Mouse (Mus musculus): ENCODE data around the gene Tuft1.
"Not testable (repeated sequence)": the region's sequence is repeated elsewhere in the genome, so short reads cannot be mapped to it uniquely, and the experiment has no call there.

Gene Tuft1

DNA sequence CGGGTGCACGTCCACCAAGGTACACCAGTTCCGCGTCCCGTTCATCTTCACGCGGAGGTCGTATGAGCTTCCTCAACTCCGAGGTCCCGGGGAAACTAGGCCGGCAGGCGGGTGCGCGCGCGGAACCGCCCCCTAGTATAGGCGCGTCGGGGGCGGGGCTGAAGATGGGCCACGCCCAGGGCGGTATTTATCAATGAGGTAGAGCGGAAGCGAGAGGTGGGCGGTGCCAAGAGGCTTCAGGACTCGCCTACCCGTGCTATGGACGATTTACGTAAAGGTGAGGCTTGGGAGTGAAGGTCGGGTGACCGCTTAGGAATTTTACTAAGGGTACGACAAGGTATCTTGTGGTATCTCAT is at the start of gene Tuft1:
Tuft1 (minus strand) TSS at position 133 of the 356 bp plus-strand sequence.
- peak; percentile 71 for DNase-seq (ENCODE audit: low spot score)

DNA sequence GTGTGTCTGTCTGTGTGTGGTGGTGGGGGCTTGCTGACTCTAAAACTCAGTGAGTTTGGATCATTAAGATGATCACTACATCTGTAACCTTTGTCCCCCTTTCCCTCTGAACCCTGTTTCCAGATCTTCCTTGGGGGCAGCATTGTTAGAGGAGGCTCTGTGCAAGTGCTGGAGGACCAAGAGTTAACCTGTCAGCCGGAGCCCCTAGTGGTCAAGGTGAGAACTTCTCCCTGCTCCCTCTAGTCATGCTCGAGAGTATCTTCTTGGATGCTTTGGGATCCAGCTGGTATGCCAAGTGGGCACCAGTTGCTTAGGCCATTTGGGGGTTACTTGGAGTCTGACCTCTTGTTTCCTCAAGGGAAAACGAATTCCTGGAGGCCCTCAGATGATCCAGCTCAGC is 44.7 kb upstream of the Tuft1 start:
- not testable (repeated sequence) for DNase-seq (ENCODE audit: low spot score)

DNA sequence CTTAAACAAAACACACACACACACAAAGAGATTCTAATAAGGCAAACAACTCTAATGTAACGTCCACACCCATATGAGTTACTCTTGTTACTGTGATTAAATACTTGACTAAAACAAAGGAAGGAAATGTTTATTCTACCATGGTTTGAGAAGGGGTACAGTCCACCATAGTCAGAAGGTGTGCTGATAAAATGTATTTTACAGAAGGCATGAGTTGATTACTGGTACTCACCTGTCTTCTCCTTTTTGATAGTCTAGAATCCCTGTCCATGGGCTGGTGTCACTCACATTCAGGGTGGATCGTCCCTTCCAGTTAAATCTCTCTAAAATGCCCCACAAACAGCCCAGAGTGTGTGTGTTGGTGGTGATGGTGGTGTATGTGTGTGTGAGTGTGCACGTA is 44.2 kb upstream of the Tuft1 start:
- no peak for DNase-seq (ENCODE audit: low spot score)

DNA sequence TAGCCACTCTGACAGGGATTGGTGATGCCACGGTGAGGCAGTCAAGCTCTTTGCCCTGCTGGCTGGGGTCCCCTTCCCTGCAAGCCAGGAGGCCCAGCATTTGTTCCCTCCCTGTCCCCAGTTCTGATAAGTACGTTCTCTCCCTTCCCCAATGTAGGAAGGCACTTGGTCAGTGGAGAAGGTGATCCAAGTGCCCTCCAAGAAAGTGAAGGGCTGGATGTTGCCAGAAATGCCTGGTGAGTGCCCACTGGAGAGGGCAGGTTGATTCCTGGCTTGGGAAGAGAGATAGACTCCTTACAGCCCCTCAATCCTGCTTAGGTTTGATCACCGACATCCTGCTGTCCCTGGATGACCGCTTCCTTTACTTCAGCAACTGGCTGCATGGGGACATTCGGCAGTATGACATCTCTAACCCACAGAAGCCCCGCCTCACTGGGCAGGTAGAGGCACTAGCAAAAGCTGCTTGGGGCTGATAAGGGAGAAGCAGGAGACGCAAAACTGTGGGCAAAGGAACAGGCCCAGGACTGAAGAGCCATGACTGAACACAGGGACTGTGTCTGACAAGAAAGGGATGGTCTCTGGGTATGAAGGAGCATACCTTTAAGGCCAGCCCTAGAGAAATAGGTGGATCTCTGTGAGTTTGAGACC is 43.6 kb upstream of the Tuft1 start:
- not testable (repeated sequence) for DNase-seq (ENCODE audit: low spot score)

DNA sequence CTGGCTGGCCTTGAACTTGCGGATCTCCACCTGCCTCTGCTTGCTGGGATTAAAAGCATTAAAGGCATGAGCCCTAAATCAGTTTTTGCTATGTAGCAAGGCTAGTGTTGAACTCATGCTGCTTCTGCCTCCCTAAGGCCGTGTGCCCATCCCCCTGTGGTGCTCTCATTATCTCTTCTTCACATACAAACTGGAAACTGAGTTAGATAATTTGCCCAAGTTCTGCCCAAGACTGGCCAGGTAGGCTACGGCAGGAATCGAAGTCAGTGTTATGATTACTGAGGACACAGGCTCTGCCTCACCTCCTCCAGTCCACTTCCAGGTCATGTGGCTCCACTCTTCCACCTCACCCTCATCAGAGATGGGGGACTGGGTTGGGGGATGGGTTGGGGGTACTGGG is 37.6 kb upstream of the Tuft1 start:
- DNase-seq (ENCODE audit: low spot score) = not testable (repeated sequence)

DNA sequence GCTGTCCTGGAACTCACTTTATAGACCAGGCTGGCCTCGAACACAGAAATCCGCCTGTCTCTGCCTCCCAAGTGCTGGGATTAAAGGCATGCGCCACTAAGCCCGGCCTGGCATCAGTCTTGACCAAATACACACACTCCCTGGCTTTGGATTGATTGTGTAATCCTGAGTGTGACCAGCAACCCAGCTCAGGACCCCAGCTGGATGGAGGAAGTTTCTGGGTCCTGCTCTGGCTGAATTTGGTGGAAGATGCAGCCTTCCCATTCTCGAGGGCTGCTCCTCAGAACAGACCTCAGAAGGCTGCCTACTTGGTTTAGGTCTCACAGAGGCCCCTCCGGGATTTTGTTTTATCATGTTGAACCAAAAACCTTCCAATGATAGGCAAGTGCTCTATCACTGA is 36.9 kb upstream of the Tuft1 start:
- DNase-seq (ENCODE audit: low spot score) = not testable (repeated sequence)

DNA sequence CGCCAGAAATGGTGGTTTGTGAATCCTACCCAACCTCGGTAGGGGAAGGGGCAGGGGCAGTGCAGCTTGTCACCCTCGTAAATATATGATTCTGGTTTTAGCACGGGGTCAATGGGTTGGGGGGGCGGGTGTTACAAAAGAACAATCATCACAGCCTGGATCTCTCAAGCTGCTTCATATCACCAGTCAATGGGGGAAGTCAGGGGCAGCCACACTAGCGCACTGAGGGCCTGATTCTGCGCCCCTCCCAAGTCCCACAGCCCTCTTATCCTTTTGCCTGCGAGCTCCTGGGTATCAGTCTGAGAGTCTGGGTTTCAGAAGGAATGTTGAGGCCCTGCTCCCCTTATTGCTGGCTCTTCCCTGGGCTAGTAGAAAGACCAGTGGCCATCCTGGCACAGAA is 35.2 kb upstream of the Tuft1 start:
- not testable (repeated sequence) for DNase-seq (ENCODE audit: low spot score)

DNA sequence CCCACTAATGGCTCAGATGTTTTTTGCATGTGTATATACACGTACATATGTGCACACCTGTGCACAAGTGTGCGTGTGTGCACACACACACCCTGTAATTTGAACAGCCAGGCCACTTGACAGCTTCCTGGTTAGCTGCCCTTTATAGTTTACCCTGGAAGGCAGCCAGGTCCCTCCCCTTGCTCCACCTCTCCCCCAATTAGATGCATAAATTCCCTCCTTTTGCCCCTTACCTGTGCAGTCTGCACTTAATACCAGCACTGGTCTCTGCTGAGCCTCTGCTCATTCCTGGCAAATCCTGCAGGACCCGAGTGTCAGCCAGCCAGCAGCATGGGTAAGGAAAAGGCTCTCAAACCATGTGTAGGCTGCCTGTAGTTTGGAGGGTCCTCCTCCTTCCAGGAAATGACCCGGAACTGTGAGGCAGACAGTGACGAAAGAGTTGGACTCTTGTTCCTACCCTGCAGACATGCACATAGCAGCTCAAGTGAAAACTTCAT is 34.7 kb upstream of the Tuft1 start, which contains the start of gene Selenbp2:
Selenbp2 (plus strand) TSS at position 228 of the 497 bp plus-strand sequence.
- no peak for DNase-seq (ENCODE audit: low spot score)

DNA sequence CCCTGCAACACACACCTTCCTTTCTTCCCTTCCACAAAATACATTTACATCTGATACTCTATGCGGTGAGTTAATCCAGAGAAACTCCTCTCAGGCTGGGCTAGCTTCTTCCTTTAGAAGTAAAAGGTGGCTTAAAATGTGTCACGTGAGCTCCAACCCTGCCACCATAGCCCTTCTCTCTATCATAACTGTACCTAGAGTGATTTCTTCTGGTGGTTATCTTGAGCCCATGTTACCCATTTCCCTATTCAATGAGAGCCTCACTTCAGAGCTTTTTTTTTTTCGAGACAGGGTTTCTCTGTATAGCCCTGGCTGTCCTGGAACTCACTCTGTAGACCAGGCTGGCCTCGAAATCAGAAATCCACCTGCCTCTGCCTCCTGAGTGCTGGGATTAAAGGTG is 33.0 kb upstream of the Tuft1 start:
- not testable (repeated sequence) for DNase-seq (ENCODE audit: low spot score)

DNA sequence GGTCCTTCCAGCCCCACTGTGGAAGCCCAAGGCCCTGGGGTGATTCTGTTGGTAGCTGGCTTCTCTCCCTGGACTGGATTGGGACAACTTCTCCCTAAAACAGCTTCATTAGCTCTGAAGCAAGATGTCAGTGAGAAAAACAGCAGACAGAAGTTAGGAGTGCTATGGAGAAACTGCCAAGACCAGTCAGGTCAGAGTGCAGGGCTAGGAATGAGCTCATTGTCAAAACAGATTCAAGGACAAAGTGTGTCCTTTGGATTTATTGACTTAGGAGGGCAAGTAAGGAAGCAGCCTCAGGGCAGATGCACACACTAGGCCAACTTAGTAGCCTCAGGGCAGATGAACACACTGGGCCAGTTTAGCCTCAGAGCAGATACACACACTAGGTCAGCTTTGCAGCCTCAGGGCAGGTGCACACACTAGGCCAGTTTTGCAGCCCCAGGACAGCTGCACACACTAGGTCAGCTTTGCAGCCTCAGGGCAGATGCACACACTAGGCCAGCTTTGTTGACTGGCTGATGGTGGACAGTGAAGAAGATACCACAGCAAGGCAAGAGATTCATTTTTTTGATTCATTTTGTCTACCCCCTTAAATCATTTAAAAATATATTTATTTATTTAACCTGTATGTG is 32.1 kb upstream of the Tuft1 start:
- no peak for DNase-seq (ENCODE audit: low spot score)

DNA sequence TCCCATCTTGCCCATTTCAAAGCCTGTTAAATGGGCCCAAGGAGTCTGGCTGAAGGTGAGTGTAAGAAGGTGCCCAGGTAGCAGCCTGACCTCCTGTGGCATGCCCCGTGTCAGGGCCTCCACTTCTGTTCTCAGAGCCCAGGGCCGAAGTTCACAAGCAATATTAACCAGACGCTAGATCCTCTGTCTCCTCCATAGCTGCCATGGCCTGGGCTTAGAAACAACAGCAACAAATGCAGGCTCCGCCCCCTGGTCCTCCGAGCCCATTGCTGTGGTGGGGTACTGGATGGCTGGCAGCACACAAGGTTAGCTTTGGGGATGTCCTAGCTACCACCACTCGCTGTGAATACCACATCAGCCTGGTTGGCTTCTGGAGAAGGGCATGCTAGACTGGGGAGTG is 31.5 kb upstream of the Tuft1 start:
- not testable (repeated sequence) for DNase-seq (ENCODE audit: low spot score)

DNA sequence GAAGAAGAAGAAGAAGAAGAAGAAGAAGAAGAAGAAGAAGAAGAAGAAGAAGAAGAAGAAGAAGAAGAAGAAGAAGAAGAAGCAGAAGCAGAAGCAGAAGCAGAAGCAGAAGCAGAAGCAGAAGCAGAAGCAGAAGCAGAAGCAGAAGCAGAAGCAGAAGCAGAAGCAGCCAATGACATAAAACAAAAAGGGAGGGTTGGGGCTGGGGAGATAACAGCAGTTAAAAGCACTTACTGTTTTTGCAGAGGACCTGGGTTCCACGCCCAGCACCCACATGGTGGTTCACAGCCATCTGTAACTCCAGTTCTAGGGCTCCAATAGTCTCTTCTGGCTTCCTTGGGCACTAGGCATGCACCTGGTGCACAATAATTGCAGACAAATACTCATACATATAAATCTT is 30.5 kb upstream of the Tuft1 start:
- not testable (repeated sequence) for DNase-seq (ENCODE audit: low spot score)

DNA sequence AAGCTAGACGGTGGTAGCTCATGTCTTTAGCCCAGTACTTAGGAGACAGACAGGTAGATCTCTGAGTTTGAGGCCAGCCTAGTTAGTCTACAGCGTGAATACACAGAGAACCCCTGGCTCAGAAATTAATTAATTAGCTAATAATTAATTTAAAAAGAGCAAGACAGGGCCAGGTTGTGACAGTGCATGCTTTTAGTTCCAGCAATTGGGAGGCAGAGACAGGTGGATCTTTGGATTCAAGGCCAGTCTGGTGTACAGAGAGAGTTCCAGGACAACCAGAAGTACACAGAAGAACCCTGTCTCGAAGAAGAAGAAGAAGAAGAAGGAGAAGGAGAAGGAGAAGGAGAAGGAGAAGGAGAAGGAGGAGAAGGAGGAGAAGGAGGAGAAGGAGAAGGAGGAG is 30.0 kb upstream of the Tuft1 start:
- not testable (repeated sequence) for DNase-seq (ENCODE audit: low spot score)

DNA sequence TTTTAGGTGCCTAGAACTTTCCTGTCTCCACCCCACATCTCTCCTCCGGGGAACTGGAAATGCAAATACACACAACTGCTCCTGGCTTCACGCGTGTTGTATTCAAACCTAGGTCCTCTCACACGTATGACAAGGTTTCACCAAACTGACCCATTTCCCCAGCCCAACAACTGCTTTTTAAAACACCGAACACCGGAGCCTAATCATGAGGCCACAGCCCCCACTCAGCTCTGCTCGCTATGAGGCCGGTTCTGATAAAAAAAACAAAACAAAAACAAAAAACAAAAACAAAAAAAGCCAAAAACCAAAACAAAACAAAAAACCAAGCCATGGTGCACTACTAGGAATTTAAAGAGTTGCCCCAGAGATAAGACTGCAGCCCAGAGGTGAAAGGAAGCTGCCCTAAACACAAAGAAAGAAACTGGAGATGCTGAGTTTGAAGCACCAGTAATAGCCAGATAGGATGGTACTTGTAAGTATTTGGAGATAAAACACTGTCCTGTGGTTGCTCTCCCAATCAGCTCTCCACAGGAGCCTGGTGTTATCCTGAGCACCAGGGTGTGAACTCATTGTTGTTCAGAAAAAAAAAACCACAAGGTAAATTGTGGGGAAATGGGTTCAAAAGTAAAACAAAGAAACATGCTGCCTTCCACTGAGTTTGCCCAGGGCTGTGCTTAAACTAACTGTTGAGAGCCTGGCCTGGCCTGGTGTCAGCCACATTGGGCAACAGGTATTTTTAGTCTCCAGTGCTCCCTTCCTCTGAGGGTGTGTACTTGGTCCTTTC is 27.5 kb upstream of the Tuft1 start:
- DNase-seq (ENCODE audit: low spot score) = not testable (repeated sequence)

DNA sequence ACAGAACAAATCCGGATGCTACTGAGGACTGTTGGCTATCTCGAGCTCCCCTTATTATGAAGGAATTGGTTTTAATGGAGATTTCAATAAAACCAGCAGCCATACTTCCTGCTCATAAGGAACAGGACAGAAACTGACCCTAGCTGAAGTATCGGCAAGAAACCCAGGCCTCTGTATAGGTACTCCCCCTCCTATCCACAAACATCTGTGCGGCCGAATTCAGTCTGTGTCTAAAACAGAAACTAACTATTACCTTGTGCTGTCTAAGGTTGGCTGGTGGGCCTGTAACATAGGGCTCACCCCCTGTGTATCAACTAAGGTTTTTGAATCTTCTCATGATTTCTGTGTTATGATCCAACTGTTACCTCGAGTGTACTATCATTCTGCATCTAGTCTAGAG is 25.0 kb upstream of the Tuft1 start:
- no peak for DNase-seq (ENCODE audit: low spot score)

DNA sequence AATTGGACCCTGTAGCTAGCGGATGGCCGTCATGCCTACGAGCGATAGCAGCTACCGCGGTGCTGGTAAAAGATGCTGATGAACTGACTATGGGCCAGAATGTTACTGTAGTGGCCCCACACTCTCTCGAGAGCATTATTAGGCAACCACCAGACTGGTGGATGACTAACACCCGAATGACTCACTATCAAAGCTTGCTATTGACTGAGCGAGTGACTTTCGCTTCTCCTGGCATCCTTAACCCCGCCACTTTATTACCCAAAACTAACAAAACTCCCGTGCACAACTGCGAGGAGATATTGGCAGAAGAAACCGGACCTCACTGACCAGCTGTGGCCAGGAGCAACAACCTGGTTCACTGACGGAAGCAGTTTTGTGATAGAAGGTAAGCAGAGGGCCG is 22.1 kb upstream of the Tuft1 start:
- DNase-seq (ENCODE audit: low spot score) = no peak

DNA sequence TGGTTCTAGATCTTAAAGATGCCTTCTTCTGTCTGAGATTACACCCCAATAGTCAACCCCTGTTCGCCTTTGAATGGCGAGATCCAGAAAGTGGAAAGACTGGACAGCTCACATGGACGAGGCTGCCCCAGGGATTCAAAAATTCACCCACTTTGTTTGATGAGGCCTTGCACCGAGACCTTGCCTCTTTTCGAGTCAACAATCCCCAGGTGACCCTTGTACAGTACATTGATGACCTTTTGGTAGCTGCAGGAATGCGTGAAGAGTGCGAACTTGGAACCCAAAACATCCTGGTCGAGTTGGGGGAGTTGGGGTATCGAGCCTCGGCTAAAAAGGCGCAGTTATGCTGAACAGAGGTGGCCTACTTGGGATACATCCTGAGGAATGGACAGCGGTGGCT is 21.4 kb upstream of the Tuft1 start:
- DNase-seq (ENCODE audit: low spot score) = not testable (repeated sequence)

DNA sequence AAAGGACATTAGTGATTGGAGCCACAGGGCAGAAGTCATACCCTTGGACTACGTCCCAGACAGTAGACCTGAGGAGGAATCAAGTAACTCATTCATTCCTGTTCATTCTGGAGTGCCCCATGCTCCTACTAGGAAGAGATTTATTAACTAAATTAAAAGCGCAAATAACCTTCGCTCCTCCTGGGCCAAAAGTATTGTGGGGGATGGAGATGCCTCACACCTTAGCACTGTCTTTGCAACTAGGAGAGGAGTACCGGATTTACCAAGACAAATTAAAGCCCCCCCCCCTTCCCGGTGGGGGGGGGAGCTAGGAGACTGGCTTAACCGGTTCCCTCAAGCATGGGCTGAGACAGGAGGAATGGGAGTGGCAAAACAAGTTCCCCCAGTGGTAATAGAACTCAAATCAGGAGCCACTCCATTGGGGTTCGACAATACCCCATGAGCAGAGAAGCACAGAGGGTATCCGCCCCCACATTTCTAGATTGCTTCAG is 20.7 kb upstream of the Tuft1 start:
- peak; percentile 58 for DNase-seq (ENCODE audit: low spot score)

DNA sequence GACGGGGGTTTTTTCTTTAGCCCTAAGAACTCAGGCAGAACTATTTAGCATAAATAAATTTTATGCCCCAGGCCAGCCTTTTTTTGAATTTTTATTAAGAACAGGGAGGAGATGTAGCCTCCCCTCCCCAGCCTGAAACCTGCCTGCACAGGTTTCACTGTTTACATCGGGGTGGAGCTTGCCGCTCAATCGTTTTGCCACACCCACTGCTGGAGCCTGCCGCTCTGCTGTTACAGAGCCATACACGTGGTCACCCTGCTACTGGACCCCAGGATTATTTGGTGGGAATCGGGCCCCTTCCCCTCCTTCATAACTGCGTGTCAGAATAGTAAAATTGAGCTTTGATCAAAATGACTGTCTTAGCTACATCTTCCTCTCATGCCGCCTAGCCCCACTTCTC is 16.4 kb upstream of the Tuft1 start:
- not testable (repeated sequence) for DNase-seq (ENCODE audit: low spot score)

DNA sequence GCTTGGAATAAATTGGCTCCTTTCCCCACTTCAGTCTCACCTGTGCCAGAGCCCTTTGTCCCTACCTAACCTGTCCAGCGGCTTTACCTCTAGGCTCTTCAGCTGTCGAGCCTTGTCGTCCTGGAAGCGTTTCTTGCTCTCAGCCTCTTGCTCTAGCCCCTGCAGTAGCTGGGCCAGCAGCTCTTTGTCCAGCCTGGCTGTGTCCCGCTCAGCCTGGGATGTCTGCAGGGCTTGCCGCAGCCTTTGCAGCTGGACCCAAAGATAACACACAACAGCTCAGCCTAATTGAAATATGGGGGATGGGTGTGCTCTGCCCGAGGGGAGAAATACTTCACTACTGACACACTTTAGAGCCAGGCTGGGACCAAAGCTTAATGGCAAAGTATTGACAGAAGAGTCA is 7.2 kb upstream of the Tuft1 start:
- DNase-seq (ENCODE audit: low spot score) = not testable (repeated sequence)

DNA sequence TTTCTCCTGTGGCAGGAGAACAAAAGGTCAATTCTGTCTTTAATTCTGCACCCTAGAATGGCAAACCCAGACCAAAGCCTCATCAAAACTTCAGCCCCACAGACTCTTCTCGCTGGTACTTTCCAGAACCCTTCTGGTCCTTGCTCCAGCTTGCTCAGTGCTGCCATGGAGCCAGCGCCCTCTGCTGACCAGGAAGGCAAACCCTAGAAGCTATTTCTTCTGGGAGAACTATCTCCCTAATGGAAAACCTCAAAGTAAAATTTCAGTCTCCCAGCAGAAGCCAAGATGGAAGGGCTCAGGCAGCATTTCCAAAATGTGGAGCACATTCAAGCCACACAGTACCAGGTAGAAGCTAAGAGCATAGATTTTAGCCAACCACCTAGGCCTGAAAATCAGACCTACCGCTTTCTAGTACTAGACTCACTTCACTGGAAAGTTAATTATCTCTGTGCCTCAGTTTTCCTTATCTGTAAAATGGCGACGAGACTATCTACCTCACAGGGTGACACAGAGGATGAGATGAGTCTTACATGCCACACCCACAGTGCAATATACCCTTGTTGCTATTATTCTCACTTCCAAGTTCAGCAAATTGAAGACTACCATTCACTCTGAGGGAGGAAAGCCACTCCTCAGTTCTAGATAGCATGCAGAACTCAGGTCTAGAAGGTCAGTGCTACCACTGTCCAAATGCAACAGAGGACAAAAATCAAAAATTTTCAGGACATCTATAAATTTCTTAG is 6.6 kb upstream of the Tuft1 start:
- not testable (repeated sequence) for DNase-seq (ENCODE audit: low spot score)

DNA sequence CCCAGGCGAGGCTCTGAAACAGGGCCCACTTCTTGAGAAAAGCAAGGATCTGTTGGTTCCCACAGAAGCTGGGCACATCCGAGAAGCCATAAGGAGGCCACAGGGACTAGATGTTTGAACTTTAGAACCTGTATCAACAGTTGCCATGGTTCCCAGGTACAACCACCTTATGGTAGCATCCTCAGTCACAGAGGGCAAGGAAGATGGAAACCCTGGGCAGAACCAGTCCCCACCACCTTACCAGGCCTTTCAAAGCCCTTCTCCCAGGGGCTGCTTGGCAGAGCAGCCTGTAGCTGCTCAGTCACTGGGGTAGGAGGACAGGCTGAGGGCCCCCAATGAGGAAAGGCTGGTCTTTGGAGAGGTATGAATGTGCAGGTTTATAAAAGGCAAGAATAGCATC is 2.2 kb upstream of the Tuft1 start:
- DNase-seq (ENCODE audit: low spot score) = not testable (repeated sequence)
